Mouse (Mus musculus) lung, embryonic 14.5 days (tissue): ENCODE results near the gene Epb41. TPM values are rescaled to one million over a fixed set of nuclear protein-coding genes. Genes with fewer than 3 reads are reported as not detected.

ENCODE experiments used
- ATAC-seq: fragments of 200-750 bp; cut with Nextera tagmentation; 2 replicates; pipeline ENCODE4 v1.8.0; 2017; ENCODE audit warnings: mild to moderate bottlenecking, moderate TSS enrichment, moderate library complexity; ENCODE audit not compliant: insufficient read depth
- DNase-seq: peaks from one replicate; pipeline ENCODE4 v3.0.0-alpha.2; 2015
- H3K27ac ChIP-seq: fragments of 300-500 bp; sonication (generic); 2 replicates; pipeline ENCODE4 v1.5.1; 2014; ENCODE audit warnings: low read depth, mild to moderate bottlenecking, moderate library complexity
- H3K27me3 ChIP-seq: fragments of 300-500 bp; sonication (generic); 2 replicates; pipeline ENCODE4 v1.6.1; 2014; ENCODE audit warnings: low read length, control low read depth; ENCODE audit not compliant: insufficient read depth
- H3K36me3 ChIP-seq: fragments of 300-500 bp; sonication (generic); 2 replicates; pipeline ENCODE4 v1.6.1; 2014; ENCODE audit warnings: control low read depth; ENCODE audit not compliant: insufficient read depth
- H3K4me1 ChIP-seq: fragments of 300-500 bp; sonication (generic); 2 replicates; pipeline ENCODE4 v1.6.1; 2014; ENCODE audit warnings: antibody characterized with exemption, control low read depth; ENCODE audit not compliant: insufficient read depth
- H3K4me2 ChIP-seq: fragments of 300-500 bp; sonication (generic); 2 replicates; pipeline ENCODE4 v1.6.1; 2014; ENCODE audit warnings: mild to moderate bottlenecking
- H3K4me3 ChIP-seq: fragments of 300-500 bp; sonication (generic); 2 replicates; pipeline ENCODE4 v1.5.1; 2014; ENCODE audit warnings: low read depth, low read length
- H3K9ac ChIP-seq: fragments of 300-500 bp; sonication (generic); 2 replicates; pipeline ENCODE4 v1.6.1; 2014
- H3K9me3 ChIP-seq: fragments of 300-500 bp; sonication (generic); 2 replicates; pipeline ENCODE4 v1.6.1; 2016; ENCODE audit warnings: low read depth, low read length, control low read depth
- CTCF ChIP-seq: IDR thresholded peaks from 2 replicates; pipeline ENCODE4 v1.5.1; 2016; ENCODE audit warnings: antibody characterized with exemption, low read depth
- WGBS: fragments of 180-500 bp; shearing (Covaris S2); extraction: QIAGEN DNeasy Blood & Tissue Kit; methylation state at CpG from one replicate; pipeline ENCODE4 v1.1.7; 2014; 5-methylcytosine and 5-hydroxymethylcytosine counted together
- polyA plus RNA-seq: library from polyadenylated mRNA; unstranded; fragments of >200 nt; fragmentation: Nextera tagmentation; extraction: Ambion mirVana; gene quantifications from 2 replicates; pipeline ENCODE4 v1.2.1, GENCODE M21; 2014

Epb41 gene
- polyA plus RNA-seq, 1 experiment from 2014 or later, result 86.3 TPM

- no peak for TF ChIP-seq CTCF
- DNase-seq (no peak), ATAC-seq (no peak)
- no peak overlapping the region for H3K4me2 ChIP-seq
- WGBS, result 86% methylated on average over 2 of the region's 2 CpGs
- H3K27ac ChIP-seq, result no peak overlapping the region
- H3K27me3 ChIP-seq, result no peaks in the 10 kb centered on the region
- no peaks in the 10 kb centered on the region for H3K4me1 ChIP-seq
- H3K9me3 ChIP-seq, result no peaks in the 10 kb centered on the region
- no peak overlapping the region for H3K9ac ChIP-seq
- no peaks in the 10 kb centered on the region for H3K36me3 ChIP-seq
- no peak overlapping the region for H3K4me3 ChIP-seq
These were observed 15.6 kb downstream of the Epb41 start for GRCm38 (mm10) chr4:132059541-132059940.

GRCm38 (mm10) chr4:132057311-132057710 lies 17.8 kb downstream of the Epb41 start:
- Histone ChIP-seq H3K27ac (no peak overlapping the region), H3K27me3 (no peaks in the 10 kb centered on the region), H3K9ac (no peak overlapping the region), H3K4me3 (no peak overlapping the region), H3K4me1 (no peaks in the 10 kb centered on the region), H3K9me3 (no peaks in the 10 kb centered on the region), H3K36me3 (no peaks in the 10 kb centered on the region), H3K4me2 (no peak overlapping the region)
- ATAC-seq (no peak), DNase-seq (no peak)
- no peak for TF ChIP-seq CTCF

- Histone ChIP-seq H3K27ac (no peak overlapping the region), H3K4me3 (no peak overlapping the region), H3K9ac (no peak overlapping the region), H3K4me2 (no peak overlapping the region), H3K36me3 (no peaks in the 10 kb centered on the region), H3K4me1 (peaks cover 7% of the 10 kb centered on the region), H3K27me3 (no peaks in the 10 kb centered on the region), H3K9me3 (no peaks in the 10 kb centered on the region)
- DNase-seq (no peak), ATAC-seq (no peak)
- no peak for TF ChIP-seq CTCF
- 69% methylated on average over 10 of the region's 10 CpGs for whole genome bisulfite sequencing
These were observed 23.5 kb downstream of the Epb41 start for GRCm38 (mm10) chr4:132051321-132052275.

GRCm38 (mm10) chr4:132049549-132050200 lies 25.4 kb downstream of the Epb41 start:
- Histone ChIP-seq H3K4me1 (peaks cover 7% of the 10 kb centered on the region), H3K4me3 (peak overlapping the region; percentile 93), H3K27me3 (no peaks in the 10 kb centered on the region), H3K36me3 (no peaks in the 10 kb centered on the region), H3K9me3 (no peaks in the 10 kb centered on the region), H3K9ac (peak overlapping the region; percentile 32), H3K27ac (no peak overlapping the region), H3K4me2 (peak overlapping the region; percentile 75)
- no peak for TF ChIP-seq CTCF
- ATAC-seq (no peak), DNase-seq (peak; percentile 31)
- 10% methylated on average over 14 of the region's 15 CpGs for WGBS

GRCm38 (mm10) chr4:132048995-132049404 lies 26.1 kb downstream of the Epb41 start:
- Histone ChIP-seq H3K9ac (peak overlapping the region; percentile 95), H3K9me3 (no peaks in the 10 kb centered on the region), H3K27me3 (no peaks in the 10 kb centered on the region), H3K4me2 (peak overlapping the region; percentile 75), H3K27ac (peak overlapping the region; percentile 94), H3K4me1 (peaks cover 7% of the 10 kb centered on the region), H3K4me3 (peak overlapping the region; percentile 93), H3K36me3 (no peaks in the 10 kb centered on the region)
- TF ChIP-seq CTCF, result no peak
- WGBS, result under 1% methylated on average over 24 of the region's 46 CpGs
- peak; percentile 99 for ATAC-seq
- DNase-seq, result peak; percentile 96

- WGBS, result under 1% methylated on average over 95 of the region's 95 CpGs
- H3K27ac ChIP-seq, result peak overlapping the region; percentile 94
- H3K9ac ChIP-seq, result peak overlapping the region; percentile 95
- H3K36me3 ChIP-seq, result no peaks in the 10 kb centered on the region
- H3K4me1 ChIP-seq, result peaks cover 7% of the 10 kb centered on the region
- ATAC-seq (peak; percentile 64), DNase-seq (peak; percentile 70)
- TF ChIP-seq CTCF, result no peak
- H3K4me2 ChIP-seq, result peak overlapping the region; percentile 75
- H3K9me3 ChIP-seq, result no peaks in the 10 kb centered on the region
- H3K27me3 ChIP-seq, result no peaks in the 10 kb centered on the region
- peak overlapping the region; percentile 93 for H3K4me3 ChIP-seq
These were observed 26.8 kb downstream of the Epb41 start for GRCm38 (mm10) chr4:132048011-132048991.
